Mouse (Mus musculus) intestine, embryonic 15.5 days (tissue): ENCODE measurements around the gene Krt9. TPM values are rescaled to one million over a fixed set of nuclear protein-coding genes. Genes with fewer than 3 reads are reported as not detected.
"Not testable (repeated sequence)": the region's sequence is repeated elsewhere in the genome, so short reads cannot be mapped to it uniquely, and the experiment has no call there.

Experiments
- ATAC-seq: fragments of 200-750 bp; cut with Nextera tagmentation; 2 replicates; pipeline ENCODE4 v1.8.0; 2017; ENCODE audit warnings: moderate TSS enrichment, moderate library complexity
- H3K27ac ChIP-seq: fragments of 300-500 bp; sonication (generic); 2 replicates; pipeline ENCODE4 v1.5.1; 2015; ENCODE audit warnings: mild to moderate bottlenecking, inconsistent platforms
- H3K27me3 ChIP-seq: fragments of 300-500 bp; sonication (generic); replicated peaks from 2 replicates; pipeline ENCODE4 v1.6.1; 2015; ENCODE audit warnings: inconsistent platforms
- H3K36me3 ChIP-seq: fragments of 300-500 bp; sonication (generic); 2 replicates; pipeline ENCODE4 v1.6.1; 2015; ENCODE audit warnings: inconsistent platforms
- H3K4me1 ChIP-seq: fragments of 300-500 bp; sonication (generic); replicated peaks from 2 replicates; pipeline ENCODE4 v1.6.1; 2015; ENCODE audit warnings: inconsistent platforms
- H3K4me2 ChIP-seq: fragments of 300-500 bp; sonication (generic); replicated peaks from 2 replicates; pipeline ENCODE4 v1.6.1; 2015; ENCODE audit warnings: mild to moderate bottlenecking, inconsistent platforms
- H3K4me3 ChIP-seq: fragments of 300-500 bp; sonication (generic); replicated peaks from 2 replicates; pipeline ENCODE4 v1.5.1; 2015; ENCODE audit warnings: inconsistent platforms
- H3K9ac ChIP-seq: fragments of 300-500 bp; sonication (generic); 2 replicates; pipeline ENCODE4 v1.6.1; 2015; ENCODE audit warnings: inconsistent platforms
- H3K9me3 ChIP-seq: fragments of 300-500 bp; sonication (generic); 2 replicates; pipeline ENCODE4 v1.6.1; 2016; ENCODE audit warnings: inconsistent platforms
- WGBS: fragments of 180-500 bp; shearing (Covaris S2); methylation state at CpG from one replicate; pipeline ENCODE4 v1.1.7; 2015; 5-methylcytosine and 5-hydroxymethylcytosine counted together
- polyA plus RNA-seq: library from polyadenylated mRNA; unstranded; fragments of >200 nt; fragmentation: Nextera tagmentation; extraction: Ambion mirVana; gene quantifications from 2 replicates; pipeline ENCODE4 v1.2.1, GENCODE M21; 2015

Gene Krt9
- not detected in 2 replicates for polyA plus RNA-seq

GRCm38 (mm10) chr11:100192992-100193391 is at the start of gene Krt9:
Gene Krt9 (minus strand): TSS chr11:100193246.
- Histone ChIP-seq H3K4me1 (no peaks in the 10 kb centered on the region), H3K36me3 (no peaks in the 10 kb centered on the region), H3K27ac (no peak within 1 kb of the TSS), H3K27me3 (0 out of 2 replicates have a peak, but pooled peaks cover 2% of the 10 kb centered on the region), H3K4me3 (no peak within 1 kb of the TSS), H3K9me3 (no peaks in the 10 kb centered on the region), H3K4me2 (no peak within 1 kb of the TSS), H3K9ac (no peak within 1 kb of the TSS)
- no peak for ATAC-seq
- WGBS = 36% methylated on average over 9 of the region's 9 CpGs

GRCm38 (mm10) chr11:100240272-100240671 is 47.2 kb upstream of the Krt9 start:
- not testable (repeated sequence) for ATAC-seq

GRCm38 (mm10) chr11:100221741-100222140 is 28.7 kb upstream of the Krt9 start:
- H3K27me3 ChIP-seq = no peaks in the 10 kb centered on the region
- no peak overlapping the region for H3K4me2 ChIP-seq
- H3K4me1 ChIP-seq = no peaks in the 10 kb centered on the region
- no peaks in the 10 kb centered on the region for H3K36me3 ChIP-seq
- H3K9me3 ChIP-seq = no peaks in the 10 kb centered on the region
- no peak overlapping the region for H3K27ac ChIP-seq
- H3K9ac ChIP-seq = no peak overlapping the region
- no peak overlapping the region for H3K4me3 ChIP-seq
- 59% methylated on average over 8 of the region's 8 CpGs for WGBS
- no peak for ATAC-seq

More at GRCm38 (mm10) chr11:100240272-100240671, 47.2 kb upstream of the Krt9 start:
- H3K27me3 ChIP-seq, H3K4me1 ChIP-seq, H3K36me3 ChIP-seq, H3K9me3 ChIP-seq, H3K4me3 ChIP-seq, H3K27ac ChIP-seq, H3K4me2 ChIP-seq, H3K9ac ChIP-seq: not testable (repeated sequence)
- 88% methylated on average over 4 of the region's 4 CpGs for WGBS

- Histone ChIP-seq H3K27me3 (no peaks in the 10 kb centered on the region), H3K9ac (no peak overlapping the region), H3K36me3 (no peaks in the 10 kb centered on the region), H3K27ac (no peak overlapping the region), H3K9me3 (no peaks in the 10 kb centered on the region), H3K4me1 (no peaks in the 10 kb centered on the region), H3K4me3 (no peak overlapping the region), H3K4me2 (no peak overlapping the region)
- WGBS = 83% methylated on average over 4 of the region's 4 CpGs
- no peak for ATAC-seq
Observed at GRCm38 (mm10) chr11:100219304-100219703, 26.3 kb upstream of the Krt9 start.

- H3K4me1 ChIP-seq = no peaks in the 10 kb centered on the region
- no peak overlapping the region for H3K9ac ChIP-seq
- H3K27ac ChIP-seq = no peak overlapping the region
- WGBS = 37% methylated on average over 6 of the region's 6 CpGs
- H3K4me3 ChIP-seq = no peak overlapping the region
- no peak for ATAC-seq
- H3K27me3 ChIP-seq = no peaks in the 10 kb centered on the region
- no peak overlapping the region for H3K4me2 ChIP-seq
- no peaks in the 10 kb centered on the region for H3K36me3 ChIP-seq
- H3K9me3 ChIP-seq = no peaks in the 10 kb centered on the region
Observed at GRCm38 (mm10) chr11:100208542-100208941, 15.5 kb upstream of the Krt9 start.

- ATAC-seq = no peak
- 85% methylated on average over 8 of the region's 8 CpGs for WGBS
- Histone ChIP-seq H3K4me1 (no peaks in the 10 kb centered on the region), H3K9me3 (no peaks in the 10 kb centered on the region), H3K4me3 (no peak within 1 kb of the TSS), H3K36me3 (no peaks in the 10 kb centered on the region), H3K4me2 (no peak within 1 kb of the TSS), H3K9ac (no peak within 1 kb of the TSS), H3K27ac (no peak within 1 kb of the TSS), H3K27me3 (no peaks in the 10 kb centered on the region)
Observed at GRCm38 (mm10) chr11:100207498-100207897, 14.5 kb upstream of the Krt9 start, which contains the start of gene Krt14. Gene Krt14 (minus strand): TSS chr11:100207548.

GRCm38 (mm10) chr11:100203448-100203847 is 10.4 kb upstream of the Krt9 start:
- ATAC-seq = no peak
- H3K27ac ChIP-seq = no peak overlapping the region
- no peaks in the 10 kb centered on the region for H3K9me3 ChIP-seq
- no peak overlapping the region for H3K4me3 ChIP-seq
- H3K27me3 ChIP-seq = no peaks in the 10 kb centered on the region
- H3K36me3 ChIP-seq = no peaks in the 10 kb centered on the region
- no peaks in the 10 kb centered on the region for H3K4me1 ChIP-seq
- 10% methylated on average over 6 of the region's 6 CpGs for whole genome bisulfite sequencing
- H3K4me2 ChIP-seq = no peak overlapping the region
- no peak overlapping the region for H3K9ac ChIP-seq

GRCm38 (mm10) chr11:100202906-100203305 is 9.9 kb upstream of the Krt9 start:
- no peak overlapping the region for H3K4me2 ChIP-seq
- no peaks in the 10 kb centered on the region for H3K9me3 ChIP-seq
- H3K36me3 ChIP-seq = no peaks in the 10 kb centered on the region
- H3K27ac ChIP-seq = no peak overlapping the region
- no peak overlapping the region for H3K9ac ChIP-seq
- H3K4me1 ChIP-seq = no peaks in the 10 kb centered on the region
- 66% methylated on average over 4 of the region's 4 CpGs for WGBS
- 0 out of 2 replicates have a peak, but pooled peaks have one; percentile 41 for ATAC-seq
- no peak overlapping the region for H3K4me3 ChIP-seq
- H3K27me3 ChIP-seq = no peaks in the 10 kb centered on the region

GRCm38 (mm10) chr11:100200104-100200820 is 7.2 kb upstream of the Krt9 start:
- no peak overlapping the region for H3K9ac ChIP-seq
- no peaks in the 10 kb centered on the region for H3K36me3 ChIP-seq
- no peaks in the 10 kb centered on the region for H3K9me3 ChIP-seq
- H3K4me3 ChIP-seq = no peak overlapping the region
- no peak overlapping the region for H3K4me2 ChIP-seq
- H3K27me3 ChIP-seq = no peaks in the 10 kb centered on the region
- 46% methylated on average over 8 of the region's 8 CpGs for WGBS
- no peak overlapping the region for H3K27ac ChIP-seq
- no peak for ATAC-seq
- H3K4me1 ChIP-seq = no peaks in the 10 kb centered on the region

GRCm38 (mm10) chr11:100198666-100199065 is 5.6 kb upstream of the Krt9 start:
- Histone ChIP-seq H3K4me1 (no peaks in the 10 kb centered on the region), H3K27me3 (no peaks in the 10 kb centered on the region), H3K9me3 (no peaks in the 10 kb centered on the region), H3K27ac (no peak overlapping the region), H3K36me3 (no peaks in the 10 kb centered on the region), H3K4me3 (no peak overlapping the region), H3K9ac (no peak overlapping the region), H3K4me2 (no peak overlapping the region)
- 73% methylated on average over 4 of the region's 4 CpGs for WGBS
- no peak for ATAC-seq

GRCm38 (mm10) chr11:100191820-100192219 is 1.2 kb downstream of the Krt9 start:
- Histone ChIP-seq H3K4me1 (no peaks in the 10 kb centered on the region), H3K9me3 (no peaks in the 10 kb centered on the region), H3K27ac (no peak overlapping the region), H3K9ac (no peak overlapping the region), H3K4me3 (no peak overlapping the region), H3K4me2 (no peak overlapping the region), H3K36me3 (no peaks in the 10 kb centered on the region), H3K27me3 (0 out of 2 replicates have a peak, but pooled peaks cover 2% of the 10 kb centered on the region)
- 88% methylated on average over 3 of the region's 3 CpGs for WGBS
- no peak for ATAC-seq

GRCm38 (mm10) chr11:100186736-100187135 is 6.3 kb downstream of the Krt9 start:
- no peak overlapping the region for H3K4me3 ChIP-seq
- no peak overlapping the region for H3K9ac ChIP-seq
- ATAC-seq = no peak
- no peak overlapping the region for H3K4me2 ChIP-seq
- no peaks in the 10 kb centered on the region for H3K27me3 ChIP-seq
- H3K36me3 ChIP-seq = no peaks in the 10 kb centered on the region
- H3K4me1 ChIP-seq = no peaks in the 10 kb centered on the region
- 83% methylated on average over 8 of the region's 8 CpGs for WGBS
- H3K27ac ChIP-seq = no peak overlapping the region
- no peaks in the 10 kb centered on the region for H3K9me3 ChIP-seq

GRCm38 (mm10) chr11:100181725-100182124 is 11.3 kb downstream of the Krt9 start:
- no peaks in the 10 kb centered on the region for H3K27me3 ChIP-seq
- no peak overlapping the region for H3K4me2 ChIP-seq
- 67% methylated on average over 7 of the region's 7 CpGs for WGBS
- H3K4me1 ChIP-seq = no peaks in the 10 kb centered on the region
- H3K4me3 ChIP-seq = no peak overlapping the region
- H3K9ac ChIP-seq = no peak overlapping the region
- H3K27ac ChIP-seq = no peak overlapping the region
- no peak for ATAC-seq
- no peaks in the 10 kb centered on the region for H3K36me3 ChIP-seq
- H3K9me3 ChIP-seq = no peaks in the 10 kb centered on the region
